Mouse (Mus musculus) lung, postnatal 14 days (tissue): ENCODE data around the gene Adprhl2.
A peak's percentile ranks its signal among the peaks of the same experiment; 100 is the strongest.

Experiments used
- DNase-seq: peaks from one replicate; pipeline ENCODE4 v3.0.0; 2021

Adprhl2 gene

DNA sequence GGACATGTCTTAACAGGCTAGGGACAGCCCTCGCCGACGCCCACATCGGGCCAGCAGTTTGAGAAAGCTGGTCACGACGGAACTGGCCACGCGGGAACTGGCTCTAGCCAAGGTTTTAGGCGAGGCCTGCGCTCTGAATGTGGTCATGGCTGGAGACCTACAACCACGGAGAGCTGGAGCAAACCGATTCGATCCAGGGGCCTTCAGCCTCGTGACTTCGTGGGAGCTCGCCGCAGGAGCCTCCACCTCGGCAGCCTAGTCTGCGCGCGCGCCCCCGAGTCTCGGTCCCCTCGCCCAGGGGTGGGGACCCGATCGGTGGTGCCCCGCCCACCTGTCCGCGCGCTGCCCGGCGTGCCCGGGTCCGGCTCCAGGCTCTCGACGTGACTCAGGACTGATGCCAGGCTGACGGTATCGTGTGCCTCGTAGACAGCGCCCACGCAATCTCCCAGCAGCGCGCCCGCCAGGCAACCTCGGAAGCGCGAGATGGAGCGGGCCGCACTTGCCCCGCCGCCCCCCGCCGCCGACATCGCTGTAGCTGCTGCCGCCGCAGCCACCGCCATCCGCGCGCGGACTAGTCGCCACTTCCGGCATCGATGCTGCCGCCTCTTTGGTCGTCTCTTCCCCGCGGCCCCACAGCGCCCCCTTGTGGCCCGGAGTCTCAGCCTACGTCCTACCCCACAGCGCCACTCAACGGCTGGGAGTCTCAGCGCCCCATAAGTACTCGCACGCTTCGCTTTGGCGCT lies at the start of gene Adprhl2:
Gene Adprhl2 (minus strand): TSS at position 593 of the 743 bp plus-strand sequence.
- DNase-seq: peak; percentile 100

DNA sequence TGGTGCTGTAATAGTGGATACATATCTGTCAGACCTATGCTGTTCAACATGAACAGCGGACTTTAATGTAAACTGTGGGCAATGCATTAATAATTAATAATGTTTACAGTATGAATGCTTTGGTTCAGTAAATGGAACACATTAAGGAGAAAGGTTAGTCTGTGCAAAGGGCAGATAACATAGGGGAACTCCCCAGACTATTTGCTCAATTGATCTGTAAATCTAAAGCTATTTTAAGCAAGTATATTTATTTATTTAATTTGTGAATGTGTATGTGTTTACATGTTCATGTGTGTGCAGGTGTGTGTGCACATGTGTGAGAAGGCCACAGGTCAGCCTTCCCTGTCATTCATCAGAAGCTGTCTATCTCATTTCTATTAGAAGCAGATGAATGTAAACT lies 38.6 kb upstream of the Adprhl2 start:
- DNase-seq: no peak

DNA sequence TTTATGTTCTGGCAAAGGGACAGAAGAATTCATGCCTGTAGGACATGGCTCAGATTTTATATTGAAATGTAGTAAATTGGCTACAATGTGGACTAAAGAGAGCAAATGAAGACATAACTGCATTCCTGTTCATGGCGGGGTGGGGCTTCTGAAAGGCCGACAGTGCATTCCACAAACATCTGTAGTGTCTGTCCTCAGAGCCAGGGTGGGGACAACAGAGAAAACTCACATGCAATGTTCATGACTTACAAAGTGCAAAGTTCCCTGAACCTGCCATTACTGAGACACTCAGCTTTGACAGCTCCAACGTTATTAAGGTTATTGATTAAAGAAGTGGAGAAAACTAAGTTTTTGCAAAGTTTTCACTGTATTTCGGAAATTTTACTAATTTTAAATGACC lies 21.9 kb upstream of the Adprhl2 start:
- DNase-seq: no peak

DNA sequence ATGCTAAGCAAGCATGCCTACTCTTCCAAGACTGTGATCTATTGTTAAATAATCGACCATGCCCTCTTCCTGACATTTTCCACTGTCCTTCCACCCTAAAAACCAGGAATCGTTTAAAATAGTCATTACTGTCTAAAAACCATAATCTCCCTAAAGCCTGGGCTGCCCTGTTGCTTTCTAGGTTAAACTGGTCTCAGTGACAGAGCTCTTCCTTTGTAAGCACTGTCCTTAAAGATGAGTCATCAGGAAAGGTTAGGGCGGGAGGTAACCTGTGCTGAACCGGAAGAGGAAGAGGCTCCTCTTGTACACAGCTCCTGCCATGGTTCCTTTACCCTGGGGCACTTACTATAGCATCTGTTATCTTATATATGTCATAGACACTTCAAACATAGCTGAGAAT lies 18.0 kb upstream of the Adprhl2 start:
- DNase-seq: no peak

DNA sequence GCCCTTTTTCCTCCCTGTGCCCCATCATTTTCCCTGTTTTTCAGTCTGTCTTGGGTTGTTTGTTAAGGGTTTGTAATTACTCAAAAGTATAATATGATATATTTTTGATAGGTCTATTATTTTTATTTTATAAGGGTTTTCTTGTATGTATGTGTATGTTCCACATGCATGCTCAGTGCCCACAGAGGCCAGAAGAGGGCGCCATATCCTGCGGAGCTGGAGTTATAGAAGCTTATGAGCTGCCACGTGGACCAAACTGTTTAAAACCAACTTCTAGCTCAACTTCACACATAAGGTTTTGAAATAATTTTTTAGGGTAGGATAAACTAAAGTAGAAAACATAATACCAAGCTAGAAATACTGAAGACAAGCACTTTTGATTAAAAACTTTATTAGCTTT lies 10.9 kb upstream of the Adprhl2 start:
- no peak for DNase-seq

DNA sequence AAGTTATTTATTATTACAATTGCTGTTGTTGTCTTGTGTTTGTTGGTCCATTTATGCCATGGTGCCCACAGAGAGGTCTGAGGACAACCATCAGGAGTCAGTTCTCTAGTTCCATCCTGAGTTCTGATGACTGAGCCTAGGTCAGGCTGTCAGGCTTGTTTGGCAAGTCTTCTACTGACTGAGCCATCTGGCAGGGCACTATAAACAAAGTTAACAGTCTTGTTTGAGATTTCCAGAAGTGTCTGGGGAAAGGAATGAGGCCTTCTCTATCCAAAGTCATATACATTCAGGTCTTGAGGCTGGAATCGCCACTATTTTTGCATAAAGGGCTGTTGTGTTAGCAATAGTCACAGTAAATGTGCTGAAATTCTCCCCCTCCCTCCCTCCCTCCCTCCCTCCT lies 10.2 kb upstream of the Adprhl2 start:
- DNase-seq: no peak

DNA sequence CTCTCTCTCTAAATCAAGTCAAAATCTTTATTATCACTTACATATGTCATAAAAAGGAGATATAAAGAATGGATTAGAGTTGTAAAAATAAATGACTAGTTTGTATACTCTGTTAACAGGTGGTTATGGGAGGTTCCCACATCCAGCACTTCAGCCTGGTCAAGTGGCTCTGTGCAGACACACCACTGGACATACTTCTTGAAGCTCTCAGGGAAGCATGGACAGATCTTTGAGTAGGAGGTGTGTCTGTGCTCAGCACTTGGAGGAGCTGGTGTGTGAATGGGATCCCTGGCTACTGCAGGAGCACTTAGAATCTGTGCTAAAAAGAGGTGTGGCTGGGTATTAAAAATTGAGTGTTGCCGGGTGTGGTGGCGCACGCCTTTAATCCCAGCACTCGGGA lies 8.8 kb upstream of the Adprhl2 start:
- DNase-seq: no peak

DNA sequence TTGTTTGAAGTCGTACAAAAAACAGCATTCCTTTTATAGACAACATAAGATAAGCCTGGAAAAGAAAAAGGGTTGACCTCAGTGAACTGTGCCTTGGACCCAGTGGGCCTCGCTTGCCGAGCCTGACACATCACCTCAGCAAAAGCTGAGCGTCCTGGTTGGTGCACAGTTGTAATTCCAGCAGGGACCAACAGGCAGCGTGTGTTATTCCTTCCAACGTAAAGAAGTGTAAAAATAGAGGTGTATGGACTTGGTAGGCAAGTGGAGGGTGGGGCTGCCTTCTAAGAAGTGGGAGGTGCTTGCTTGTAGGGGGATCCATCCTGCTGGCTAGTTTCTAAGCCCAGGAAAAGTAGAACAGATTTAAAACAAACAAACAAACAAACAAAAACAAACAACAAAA lies 4.5 kb upstream of the Adprhl2 start:
- no peak for DNase-seq

DNA sequence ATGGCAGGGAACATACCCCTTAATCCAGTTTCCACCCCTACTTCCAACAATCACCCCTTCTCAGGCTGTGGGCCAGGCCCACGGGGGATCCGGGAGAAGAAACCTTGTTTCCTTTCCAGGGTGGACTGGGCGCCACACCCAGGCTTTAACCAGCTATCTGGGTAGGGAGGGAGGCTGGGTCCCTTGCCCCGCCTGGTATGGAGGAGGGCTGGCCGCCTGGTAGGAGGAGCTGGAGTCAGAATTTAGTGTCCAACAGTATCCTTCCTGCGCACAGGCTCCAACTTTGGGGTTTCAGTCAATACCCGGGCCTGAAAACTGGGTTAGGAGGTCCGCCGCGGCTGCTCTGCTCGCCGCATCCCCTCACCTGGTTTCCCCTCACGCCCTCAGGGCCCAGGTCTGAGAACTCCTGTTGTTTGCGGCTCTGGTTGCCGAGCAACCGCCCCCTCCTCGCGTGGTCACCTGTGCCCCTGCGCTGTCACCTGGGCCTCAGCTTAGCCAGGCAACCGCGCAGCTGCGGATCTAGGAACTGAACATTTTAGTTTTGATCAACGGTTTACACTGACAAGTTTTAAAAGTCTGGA lies 3.9 kb upstream of the Adprhl2 start, which contains the start of gene Tekt2:
Gene Tekt2 (minus strand): TSS at position 408 of the 581 bp plus-strand sequence.
- no peak for DNase-seq

DNA sequence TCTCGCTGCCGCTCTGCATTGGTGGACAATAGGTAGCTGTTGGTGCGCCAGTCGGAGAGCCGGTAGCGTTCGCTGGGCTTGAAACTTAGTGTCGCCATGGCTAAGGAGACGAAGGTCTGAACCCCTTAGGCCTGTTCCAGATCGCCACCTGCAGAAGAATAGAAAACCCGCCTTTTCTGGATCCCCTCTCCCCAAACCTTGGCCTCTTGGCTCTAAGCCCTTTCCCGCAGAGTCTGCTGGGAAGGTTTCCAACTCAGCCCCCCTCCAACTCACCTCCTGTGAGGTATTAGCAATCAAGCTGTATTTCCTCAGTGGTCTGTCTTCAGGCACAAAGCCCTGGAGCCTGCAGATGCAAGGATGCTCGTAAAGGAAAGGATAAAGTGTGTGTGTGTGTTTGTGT lies 3.4 kb upstream of the Adprhl2 start:
- DNase-seq: no peak

DNA sequence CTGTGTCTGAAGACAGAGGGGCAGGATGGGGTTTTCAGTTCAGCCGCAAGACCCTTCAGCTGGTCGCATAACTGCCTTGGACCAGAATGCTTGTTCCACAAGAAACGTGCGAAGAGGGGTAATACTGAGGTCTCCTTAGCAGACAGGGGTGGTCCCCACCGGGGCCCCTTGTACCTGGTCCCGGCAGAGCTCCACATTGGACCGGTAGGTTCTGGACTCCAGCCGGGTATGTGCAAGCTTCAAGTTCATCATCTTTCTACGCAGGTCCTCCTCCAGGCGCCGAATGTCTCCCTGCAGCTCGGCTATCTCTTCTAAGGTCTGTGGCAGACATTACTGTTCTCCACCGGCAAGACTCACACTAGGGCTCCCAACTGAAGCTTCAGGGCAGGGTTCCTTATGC lies 1.1 kb upstream of the Adprhl2 start:
- no peak for DNase-seq

DNA sequence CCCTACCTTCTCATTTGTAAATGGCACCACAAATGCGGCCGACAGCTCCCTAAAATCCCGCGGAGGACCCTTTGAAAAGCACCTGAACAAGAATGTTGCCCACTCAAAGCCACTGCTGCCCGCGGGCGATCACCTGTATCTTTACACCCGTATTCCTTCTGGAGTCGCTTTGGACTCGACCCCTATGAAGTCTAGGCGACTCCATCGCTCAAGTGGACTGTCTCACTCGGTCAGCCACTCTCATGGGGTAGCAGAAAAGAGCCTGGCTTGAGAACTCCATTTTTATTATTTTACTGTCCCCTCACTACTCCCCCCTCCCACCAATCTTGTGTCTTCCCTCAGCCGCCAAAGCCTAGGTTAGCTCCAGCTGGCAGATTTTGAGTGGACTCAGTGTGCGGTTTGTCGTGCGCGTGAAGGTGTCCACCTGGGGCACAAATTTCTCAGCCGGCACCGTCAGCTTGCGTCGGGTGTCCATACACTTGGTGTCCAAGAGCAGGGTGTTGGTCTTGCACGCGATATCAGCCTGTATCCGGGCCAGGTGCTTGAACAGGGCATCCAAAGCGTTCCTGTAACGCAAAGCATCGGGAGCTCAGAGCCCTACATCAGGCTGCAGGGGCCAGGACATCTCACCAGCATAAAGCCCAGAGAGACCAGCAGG lies 480 bp upstream of the Adprhl2 start:
- DNase-seq: no peak

DNA sequence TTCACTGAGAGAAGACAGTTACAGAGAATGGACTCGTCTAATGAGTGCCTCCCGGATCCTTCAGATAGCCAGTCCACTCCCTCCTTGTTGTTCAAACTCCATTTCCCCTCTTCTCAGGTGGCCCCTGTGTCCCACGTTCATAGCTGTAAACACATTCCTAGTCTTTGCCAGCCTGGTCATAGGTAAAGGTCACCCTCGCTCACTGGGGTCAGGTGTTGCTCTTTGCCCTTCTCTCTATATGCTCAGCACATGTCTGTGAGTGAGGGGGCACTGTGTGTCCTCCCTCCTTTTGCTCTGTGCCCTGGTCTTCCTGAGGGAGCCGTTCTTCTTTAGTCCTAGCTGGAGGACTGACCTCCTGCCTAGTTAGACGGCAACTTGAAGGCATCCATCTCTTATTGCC lies 1.7 kb downstream of the Adprhl2 start:
- no peak for DNase-seq

DNA sequence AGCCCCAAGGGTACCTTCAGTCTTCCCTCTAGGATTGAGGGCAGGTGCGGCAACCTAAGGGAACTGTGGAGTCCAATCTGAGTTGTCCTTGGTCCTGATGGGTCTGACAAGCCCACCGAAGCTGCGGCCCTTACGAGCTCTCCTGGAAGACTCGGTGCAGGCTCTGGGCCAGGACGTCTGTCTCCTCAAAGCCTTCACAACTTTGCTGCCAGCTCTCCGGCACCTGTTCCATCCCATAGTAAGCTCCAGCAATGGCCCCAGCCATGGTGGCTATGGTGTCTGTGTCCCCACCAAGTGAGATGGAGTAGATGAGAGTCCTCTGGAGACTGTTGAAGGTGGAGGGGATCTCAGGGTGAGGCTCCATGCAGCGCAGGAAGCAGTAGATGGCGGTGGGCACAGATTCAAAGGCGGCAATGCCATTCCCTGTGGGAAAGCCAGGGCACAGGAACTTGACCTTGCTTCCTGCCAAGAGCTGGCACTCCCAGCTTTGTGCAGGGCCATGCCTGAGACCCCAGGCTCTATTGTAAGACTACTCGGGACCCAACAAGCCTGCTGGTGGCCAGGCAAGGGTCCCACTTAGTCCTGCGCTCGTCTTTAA lies 5.0 kb downstream of the Adprhl2 start:
- no peak for DNase-seq

DNA sequence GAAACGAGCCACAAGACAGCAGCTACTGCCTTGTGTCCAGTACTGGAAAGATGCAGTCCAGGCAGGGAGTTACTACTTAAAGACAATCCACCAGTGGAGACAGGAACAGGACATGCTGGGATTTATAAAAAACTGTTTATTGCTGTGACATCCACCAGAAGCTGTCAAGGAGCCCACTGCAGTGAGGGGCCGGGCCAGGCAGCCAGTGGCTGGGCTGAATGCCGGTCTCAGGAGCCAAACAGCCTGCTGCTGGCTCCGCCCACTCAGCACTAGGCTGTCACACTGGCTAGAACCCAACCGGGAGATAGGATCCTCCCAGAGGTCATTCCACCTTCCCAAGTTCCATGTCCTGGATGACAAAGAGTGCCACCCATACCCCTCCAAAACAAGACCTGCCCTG lies 5.6 kb downstream of the Adprhl2 start:
- DNase-seq: peak; percentile 39

DNA sequence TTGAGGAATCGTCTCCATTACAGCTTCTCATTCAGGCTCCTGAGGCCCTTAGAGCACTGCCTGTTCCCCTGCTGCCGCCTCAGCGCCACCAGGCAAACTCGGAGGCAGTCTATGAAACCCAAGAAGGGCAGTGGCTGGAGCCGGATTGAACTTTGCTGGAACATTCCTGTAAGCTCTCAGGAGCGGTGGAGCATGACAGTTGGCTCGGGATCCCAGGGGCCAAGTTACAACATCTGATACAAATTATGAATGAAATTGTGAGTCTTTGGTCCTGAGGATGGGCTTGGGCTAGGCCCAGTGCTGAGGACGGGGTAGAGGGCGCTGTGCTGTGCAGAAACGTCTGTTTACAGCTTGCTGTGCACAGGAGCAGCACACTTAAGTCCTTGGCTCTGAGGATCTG lies 7.1 kb downstream of the Adprhl2 start:
- no peak for DNase-seq

DNA sequence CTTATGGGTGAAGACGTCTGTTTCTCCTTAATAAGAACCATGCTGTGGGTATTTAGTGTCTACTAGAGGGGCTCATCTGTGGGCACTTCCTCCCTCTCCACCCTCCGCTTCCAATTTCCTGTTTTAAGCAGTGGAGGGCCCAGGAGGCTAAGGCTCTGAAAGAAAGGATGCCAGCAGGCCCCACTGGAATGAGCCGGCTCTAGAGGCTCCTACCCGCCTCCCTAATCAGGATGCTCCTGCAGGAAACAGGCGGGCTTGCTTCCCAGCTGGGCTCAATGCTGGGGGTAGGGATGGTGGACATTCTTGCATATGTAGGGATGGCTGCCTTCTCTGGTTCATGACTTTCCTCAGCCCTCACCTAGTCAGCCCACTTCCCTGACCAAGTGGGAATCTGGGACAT lies 8.3 kb downstream of the Adprhl2 start:
- DNase-seq: no peak

DNA sequence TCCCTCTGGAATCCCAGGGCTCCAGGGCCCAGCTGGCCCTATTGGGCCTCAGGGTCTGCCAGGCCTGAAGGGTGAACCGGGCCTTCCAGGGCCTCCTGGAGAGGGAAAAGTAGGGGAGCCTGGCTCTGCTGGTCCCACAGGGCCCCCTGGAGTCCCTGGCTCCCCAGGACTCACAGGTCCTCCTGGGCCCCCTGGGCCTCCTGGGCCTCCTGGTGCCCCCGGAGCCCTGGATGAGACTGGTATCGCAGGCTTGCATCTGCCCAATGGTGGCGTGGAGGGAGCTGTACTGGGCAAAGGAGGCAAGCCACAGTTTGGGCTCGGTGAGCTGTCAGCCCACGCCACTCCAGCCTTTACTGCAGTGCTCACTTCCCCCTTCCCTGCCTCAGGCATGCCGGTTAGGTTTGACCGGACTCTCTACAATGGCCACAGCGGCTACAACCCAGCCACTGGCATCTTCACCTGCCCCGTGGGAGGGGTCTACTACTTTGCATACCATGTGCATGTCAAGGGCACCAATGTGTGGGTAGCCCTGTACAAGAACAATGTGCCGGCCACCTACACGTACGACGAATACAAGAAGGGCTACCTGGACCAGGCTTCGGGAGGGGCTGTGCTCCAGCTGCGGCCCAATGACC lies 9.8 kb downstream of the Adprhl2 start:
- no peak for DNase-seq

DNA sequence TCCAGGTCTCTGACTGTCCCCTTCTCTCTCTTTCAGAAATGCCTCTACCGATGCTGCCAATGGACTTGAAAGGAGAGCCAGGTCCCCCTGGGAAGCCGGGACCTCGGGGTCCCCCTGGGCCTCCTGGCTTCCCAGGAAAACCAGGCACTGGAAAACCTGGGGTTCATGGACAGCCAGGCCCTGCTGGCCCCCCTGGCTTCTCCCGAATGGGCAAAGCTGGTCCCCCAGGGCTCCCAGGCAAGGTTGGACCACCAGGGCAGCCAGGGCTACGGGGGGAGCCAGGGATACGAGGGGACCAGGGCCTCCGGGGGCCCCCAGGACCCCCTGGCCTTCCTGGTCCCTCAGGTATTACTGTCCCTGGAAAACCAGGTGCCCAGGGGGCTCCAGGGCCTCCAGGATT lies 11.2 kb downstream of the Adprhl2 start:
- DNase-seq: no peak

DNA sequence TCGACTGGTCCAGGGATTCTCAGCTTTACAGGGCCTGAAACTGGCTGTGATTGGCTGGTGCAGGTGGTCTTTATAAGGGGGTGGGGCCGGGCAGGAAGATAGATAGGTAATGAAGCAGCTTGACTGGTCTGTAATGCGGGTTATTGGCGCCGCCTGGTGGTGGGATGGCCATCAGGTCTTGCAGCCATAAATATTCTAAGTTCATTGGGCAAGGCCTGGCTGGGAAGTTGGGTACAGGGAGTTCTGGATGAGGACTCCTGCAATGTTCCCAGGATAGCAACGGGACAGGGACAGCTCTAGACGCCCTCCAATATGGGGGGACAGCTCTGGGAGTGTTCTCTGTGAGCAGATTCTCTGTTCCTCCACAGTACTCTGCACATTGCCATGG lies 11.6 kb downstream of the Adprhl2 start:
- DNase-seq: peak; percentile 92

DNA sequence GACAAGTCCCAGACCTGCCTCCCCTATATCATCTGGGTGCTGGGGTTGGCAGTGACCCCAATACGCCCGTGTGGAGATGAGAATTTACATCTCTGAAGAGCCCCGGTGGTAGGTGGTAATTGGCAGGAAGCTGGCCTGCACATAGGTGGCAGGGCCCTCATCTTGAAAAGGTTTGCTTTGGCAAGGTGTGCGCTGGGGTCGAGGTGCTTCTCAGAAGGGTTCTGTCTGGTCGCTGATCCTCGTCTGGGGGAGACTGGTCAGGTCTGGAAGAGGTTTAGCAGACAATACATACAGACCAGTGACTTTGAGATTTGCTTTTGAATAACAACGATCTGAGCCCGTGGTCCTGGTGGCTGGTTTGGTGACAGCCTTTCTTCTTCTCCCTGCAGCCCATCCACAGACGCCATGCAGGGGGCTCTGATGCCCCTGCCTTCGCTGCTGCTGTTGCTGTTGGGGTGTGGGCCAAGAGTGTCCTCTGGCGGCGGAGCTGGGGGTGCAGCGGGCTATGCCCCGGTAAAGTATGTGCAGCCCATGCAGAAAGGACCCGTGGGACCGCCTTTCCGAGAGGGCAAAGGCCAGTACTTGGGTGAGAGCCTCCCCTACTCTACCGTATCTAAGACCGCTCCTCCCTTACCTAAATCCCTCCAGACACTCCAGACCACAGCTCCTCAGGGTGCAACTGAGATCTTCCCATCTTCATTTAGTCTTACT lies 12.1 kb downstream of the Adprhl2 start:
- DNase-seq: peak; percentile 32

DNA sequence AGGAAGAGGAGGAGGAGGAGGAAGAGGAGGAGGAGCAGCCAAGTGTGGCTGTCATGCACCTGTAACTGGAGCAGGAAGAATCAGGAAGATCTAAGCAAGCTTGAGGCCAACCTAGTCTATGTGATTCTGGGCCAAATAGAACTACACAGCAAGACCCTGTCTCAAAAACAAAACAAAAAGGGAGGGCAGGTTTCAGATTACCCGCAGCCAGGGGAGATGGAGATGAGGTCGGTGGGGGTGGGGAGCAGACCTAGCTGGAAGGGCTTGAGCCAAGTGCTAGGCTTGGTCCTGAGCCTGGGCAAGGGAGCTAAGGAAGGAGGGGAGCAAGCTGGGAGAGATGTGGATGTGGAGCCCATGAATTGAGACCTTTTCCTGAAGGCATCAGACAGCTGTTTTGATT lies 14.7 kb downstream of the Adprhl2 start:
- DNase-seq: no peak

DNA sequence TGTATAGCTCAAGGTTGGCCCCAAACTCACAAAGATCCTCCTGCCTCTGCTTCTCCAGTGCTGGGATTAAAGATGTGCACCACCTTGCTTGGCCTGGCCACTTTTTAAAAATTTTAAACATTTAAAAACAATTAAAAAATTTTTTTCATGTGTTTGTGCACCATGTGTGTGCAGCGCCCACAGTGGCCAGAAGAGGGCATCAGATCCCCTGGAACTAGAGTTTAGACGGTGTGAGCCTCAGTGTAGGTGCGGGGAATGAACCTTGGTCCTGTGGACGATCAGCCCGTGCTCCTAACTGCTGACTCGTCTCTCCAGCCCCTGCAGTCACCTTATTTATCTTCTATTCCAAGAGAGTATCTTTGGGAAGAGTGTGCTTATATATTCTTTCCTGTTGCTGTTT lies 15.4 kb downstream of the Adprhl2 start:
- DNase-seq: no peak
